Mouse (Mus musculus) gastrocnemius, adult 18-20 months (tissue): ENCODE measurements around the gene Plcxd2. TPM values are rescaled to one million over a fixed set of nuclear protein-coding genes. Genes with fewer than 3 reads are reported as not detected.

Source experiments
- DNase-seq: peaks from one replicate; pipeline ENCODE4 v3.0.0; 2021; ENCODE audit warnings: low spot score
- total RNA-seq, 2 experiments: library from RNA; stranded (reverse); gene quantifications; 2 replicates each; pipeline ENCODE4 v1.2.3; 2021

The Plcxd2 gene
- total RNA-seq, 2 experiments from 2014 or later: 0.11 to 0.12 TPM

DNA sequence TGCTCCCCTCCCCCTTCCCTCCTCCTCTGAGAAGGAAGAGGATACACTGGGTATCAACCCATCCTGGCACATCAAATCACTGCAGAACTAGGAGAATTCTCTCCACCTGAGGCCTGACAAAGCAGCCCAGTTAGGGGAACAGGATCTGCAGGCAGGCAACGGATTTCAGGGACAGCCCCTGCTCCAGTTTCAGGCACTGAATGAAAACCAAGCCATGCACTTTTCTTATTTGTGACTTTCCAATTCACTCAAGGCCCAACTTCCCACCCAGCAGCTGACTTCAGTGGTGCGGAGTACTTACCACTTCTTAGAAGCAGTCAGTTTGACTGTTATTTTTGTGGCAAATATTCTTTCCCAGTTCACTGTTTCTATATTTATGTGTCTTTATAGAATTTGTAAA, 69.3 kb downstream of the Plcxd2 start:
- DNase-seq: no peak

GRCm38 (mm10) chr16:45939436-45939835, 70.6 kb downstream of the Plcxd2 start:
- DNase-seq: no peak

- DNase-seq: no peak
Measured at GRCm38 (mm10) chr16:45937381-45937780, 72.6 kb downstream of the Plcxd2 start.

DNA sequence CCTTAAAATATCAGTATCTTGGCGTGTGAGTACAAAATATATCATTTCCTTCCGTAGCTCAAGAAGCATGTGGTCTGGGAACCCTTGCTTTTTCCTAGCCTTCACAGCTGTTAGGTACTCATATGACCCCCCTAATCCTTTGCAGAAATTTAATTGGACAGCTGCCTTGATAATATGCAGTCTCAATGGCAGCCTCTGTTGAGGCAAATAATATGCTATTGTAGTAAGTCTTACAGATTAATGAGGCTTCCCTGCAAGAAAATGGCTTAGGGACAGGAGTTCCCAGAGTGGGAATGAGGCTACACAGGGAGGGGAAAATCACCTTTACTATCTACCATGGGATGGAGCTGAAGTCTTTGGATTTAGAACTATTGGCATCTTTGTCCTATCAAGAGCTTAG, 73.5 kb downstream of the Plcxd2 start:
- DNase-seq: no peak

DNA sequence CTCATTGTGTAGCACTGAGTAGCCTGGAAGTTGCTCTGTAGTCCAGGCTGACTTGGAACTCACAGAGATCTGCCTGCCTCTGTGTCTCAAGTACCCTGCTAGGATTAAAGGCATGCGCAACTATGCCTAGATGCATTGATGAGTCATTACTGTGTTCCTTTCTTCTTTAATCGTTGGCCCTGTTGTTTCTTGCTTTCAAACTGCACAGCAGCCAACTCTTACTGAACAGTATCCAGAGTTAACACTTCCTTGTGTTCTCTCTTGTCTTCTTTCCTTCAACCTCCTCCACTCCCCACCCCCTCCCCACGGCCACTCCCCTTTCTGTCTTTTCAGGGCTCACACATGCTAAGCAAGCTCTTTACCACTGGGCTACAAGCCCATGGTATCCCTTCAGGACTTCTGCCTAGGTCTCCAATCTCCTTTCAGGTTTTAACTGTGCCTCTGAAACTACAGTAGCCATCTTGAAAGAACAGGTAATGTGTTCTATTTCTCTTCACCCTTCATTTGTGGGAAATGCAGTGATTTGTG, 74.0 kb downstream of the Plcxd2 start:
- DNase-seq: no peak

GRCm38 (mm10) chr16:45934721-45935407, 75.2 kb downstream of the Plcxd2 start:
- no peak for DNase-seq

GRCm38 (mm10) chr16:45930308-45930707, 79.7 kb downstream of the Plcxd2 start:
- DNase-seq: no peak

- DNase-seq: no peak
Measured at GRCm38 (mm10) chr16:45928090-45928489, 81.9 kb downstream of the Plcxd2 start.

DNA sequence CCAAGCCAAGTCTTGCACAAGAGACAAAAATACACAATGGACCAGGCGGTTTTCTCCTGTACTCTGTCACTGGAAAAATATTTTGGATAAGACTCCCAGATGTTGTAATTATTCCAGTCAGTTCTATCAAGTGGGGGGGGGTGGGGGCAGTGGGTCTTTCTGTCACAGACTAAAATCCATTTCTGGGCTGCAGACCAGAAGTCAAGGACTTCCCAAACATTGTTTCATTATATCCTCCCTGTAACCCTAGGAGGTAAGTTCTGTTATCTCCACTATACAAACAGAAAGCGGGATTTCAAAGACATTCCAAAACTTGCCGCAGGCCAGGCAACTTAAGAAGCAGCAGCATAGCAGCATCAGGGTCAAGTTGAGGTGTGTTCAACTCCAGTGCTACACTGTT, 82.4 kb downstream of the Plcxd2 start:
- DNase-seq: peak; percentile 14

DNA sequence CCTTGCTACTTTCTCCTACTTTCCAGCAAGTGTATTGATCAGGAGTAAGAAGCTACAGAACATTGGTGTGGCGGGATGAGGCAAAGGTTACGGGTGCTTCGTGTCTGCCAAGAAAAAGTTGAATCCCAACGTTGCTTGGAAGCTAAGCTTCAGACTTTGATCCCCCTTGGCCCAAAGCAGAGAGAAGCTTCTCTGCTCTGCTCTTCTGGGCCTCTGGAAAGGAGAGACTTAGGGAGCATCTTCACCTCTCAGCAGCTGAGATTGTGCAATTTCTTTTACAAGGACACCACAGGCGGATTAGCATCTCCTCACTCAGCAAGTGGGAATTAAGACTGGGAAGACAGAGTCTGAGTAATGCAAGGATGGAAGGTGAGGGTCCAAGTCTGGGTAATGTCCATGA, 83.1 kb downstream of the Plcxd2 start:
- DNase-seq: peak; percentile 5

- peak; percentile 26 for DNase-seq
Measured at GRCm38 (mm10) chr16:45923731-45924424, 86.1 kb downstream of the Plcxd2 start.

DNA sequence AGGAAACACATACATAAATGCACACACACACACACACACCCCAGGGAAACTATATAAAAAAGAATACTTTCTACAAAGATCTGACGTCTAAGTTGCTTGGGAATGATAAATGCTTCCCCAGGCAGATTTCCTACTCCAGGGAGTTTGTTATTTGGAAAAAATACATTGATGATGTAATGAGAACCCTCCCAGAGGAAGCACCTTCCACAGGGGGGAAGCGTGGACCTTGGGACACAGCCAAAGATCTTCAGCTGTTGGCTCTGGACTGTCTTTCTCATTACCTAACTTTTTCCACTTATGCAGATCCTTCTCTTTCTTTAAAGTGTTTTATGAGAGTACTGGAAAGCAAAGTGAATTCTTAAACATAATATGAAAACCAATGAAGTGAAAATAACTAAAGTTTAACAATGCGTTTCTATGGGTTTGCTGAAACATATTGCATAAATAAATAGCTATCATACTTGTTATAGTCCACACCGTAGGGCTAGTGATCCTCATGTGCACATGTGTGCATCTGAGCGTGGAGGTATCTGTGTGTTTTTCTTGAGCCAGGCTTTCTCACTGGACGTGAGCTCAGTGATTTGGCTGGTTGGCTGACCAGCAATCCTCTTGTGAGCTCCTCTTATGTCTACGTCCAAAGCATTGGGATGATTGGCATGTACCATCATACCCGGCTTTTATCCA, 87.3 kb downstream of the Plcxd2 start:
- peak; percentile 44 for DNase-seq

GRCm38 (mm10) chr16:45919572-45919971, 90.4 kb downstream of the Plcxd2 start:
- DNase-seq: no peak

Other genes with a start within 250 kb of the Plcxd2 start
- 1 to 10 TPM; 4.8 to 9.2 TPM for gene Phldb2, start 56.6 kb downstream of the Plcxd2 start, total RNA-seq
- not detected for gene Cd96, start 110.0 kb upstream of the Plcxd2 start, total RNA-seq
- 10 to 100 TPM; 15.1 to 17.3 TPM for gene Gm4737, start 144.9 kb upstream of the Plcxd2 start, total RNA-seq